Mouse (Mus musculus) ovary, postnatal 14 days (tissue): ENCODE data around the gene Dpf2.

Experiments
- DNase-seq: peaks from one replicate; pipeline ENCODE4 v3.0.0; 2022; ENCODE audit warnings: low spot score

The Dpf2 gene

GRCm38 (mm10) chr19:5913007-5913719 is at the start of gene Dpf2:
TSS of gene Dpf2 (minus strand) at chr19:5913010.
- DNase-seq: no peak

- no peak for DNase-seq
These were observed 44.6 kb upstream of the Dpf2 start for GRCm38 (mm10) chr19:5957371-5957770.

DNA sequence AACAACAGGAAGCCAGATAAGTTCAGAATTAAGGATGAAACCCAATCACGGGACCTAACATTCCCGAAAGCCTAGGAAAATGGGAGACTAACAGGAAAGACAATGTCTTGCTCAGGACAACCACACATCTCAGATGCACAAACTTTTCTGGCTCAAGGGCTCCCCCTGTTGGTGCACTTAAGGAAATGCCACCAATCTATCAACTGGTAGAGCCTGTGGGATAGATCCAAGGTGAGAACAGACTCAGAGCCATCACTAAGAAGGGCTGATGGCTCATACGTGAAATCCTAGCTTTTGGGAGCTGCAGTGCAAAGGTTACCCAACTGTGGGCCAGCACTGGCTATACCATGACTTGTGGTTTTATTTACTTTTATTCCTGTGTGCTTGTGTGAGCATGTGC is 43.9 kb upstream of the Dpf2 start:
- peak; percentile 80 for DNase-seq

- DNase-seq: no peak
These were observed 43.2 kb upstream of the Dpf2 start for GRCm38 (mm10) chr19:5955704-5956670.

DNA sequence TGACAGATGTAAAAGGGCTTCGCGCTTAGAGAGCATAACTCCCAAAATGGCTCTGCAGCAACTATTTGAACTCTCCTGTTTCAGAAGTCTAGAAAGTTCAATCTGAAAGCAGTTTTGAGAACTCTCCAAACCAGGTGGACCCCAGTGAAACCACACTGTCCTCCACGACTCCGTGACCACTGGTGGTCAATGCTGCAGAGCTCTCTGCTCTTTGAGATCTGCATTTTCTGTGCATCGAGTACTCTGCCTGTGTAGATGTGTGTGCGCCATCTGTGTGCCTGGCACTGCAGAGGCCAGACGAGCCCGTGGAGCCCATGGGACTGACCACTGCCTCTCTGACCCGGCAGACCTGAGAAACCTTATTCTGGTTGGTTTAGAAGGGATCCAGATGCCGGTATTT is 42.1 kb upstream of the Dpf2 start:
- no peak for DNase-seq

- no peak for DNase-seq
These were observed 41.4 kb upstream of the Dpf2 start for GRCm38 (mm10) chr19:5954031-5954710.

DNA sequence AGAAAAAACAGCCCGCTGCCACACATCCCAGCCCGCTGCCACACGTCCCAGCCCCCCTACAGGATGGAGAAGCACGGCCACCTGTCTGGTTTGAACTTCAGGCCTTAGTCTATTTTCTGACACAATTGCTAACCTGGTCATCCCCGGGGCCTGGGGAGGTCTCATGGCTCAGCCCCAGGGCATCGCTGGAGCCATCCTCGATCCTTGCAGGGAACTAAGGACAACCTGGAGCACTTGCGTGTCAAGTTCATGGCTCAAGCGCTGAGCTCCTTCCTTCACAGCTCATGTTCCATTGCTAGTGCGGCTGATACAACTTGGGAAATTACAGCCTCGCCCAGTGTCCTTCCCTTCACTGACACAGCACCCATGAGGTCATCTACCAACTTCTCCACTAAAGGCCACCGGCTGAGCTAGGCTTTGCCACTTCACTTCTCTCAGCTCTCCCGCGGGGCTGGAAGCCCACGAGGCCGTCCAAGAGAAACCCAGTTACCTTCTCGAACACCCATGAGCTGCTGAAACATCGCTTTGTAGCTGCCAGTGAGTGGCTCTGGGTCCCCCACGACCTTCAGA is 40.5 kb upstream of the Dpf2 start:
- DNase-seq: no peak

DNA sequence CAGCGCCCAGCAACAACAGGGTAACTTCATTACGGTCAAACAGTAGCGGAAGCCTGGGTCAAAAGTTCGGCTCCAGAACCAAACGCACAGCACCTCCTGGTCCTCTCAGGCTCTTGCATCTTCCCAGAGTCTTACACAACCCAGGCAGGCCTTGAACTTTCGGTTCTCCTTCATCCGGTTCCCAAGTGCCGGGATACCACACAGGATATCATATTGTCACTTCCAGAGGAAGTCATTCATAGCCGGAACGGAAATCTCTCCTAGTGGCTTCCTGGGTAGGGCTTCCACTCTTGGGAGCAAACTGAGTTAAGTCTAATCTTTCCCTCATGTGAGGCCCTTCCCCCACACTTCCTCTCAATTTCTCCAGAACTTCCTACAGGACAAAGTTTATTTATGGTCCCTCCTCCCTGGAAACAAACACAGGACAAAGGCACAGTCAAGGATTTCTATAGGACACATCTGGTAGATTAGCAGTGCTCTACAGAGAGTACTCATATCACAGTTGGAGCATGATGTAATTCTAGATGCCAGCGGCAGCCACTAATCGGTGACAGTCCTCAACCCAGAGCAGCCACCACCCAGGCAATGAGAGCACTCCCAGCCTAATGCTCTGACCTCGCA is 39.4 kb upstream of the Dpf2 start:
- no peak for DNase-seq

- no peak for DNase-seq
These were observed 38.8 kb upstream of the Dpf2 start for GRCm38 (mm10) chr19:5951631-5952030.

DNA sequence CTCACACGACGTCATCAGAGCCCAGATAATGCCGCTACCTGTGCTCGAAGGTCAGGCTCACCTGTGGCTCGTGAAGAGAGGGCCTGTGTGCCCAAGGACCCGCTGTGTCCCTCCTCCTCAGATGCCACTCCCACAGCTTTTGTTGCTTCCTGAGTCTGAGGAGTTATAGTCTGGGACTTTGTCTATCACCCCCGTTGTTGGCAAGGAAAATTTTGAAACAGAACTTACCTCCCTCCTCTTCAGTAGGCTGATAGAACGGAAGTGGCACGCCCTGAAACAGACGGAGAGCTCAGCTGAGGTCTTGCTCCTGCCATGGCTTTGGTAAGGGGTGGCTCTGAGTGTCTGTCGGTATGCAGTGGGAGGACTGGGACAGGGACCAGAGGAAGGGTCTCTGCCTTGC is 37.4 kb upstream of the Dpf2 start:
- no peak for DNase-seq

- no peak for DNase-seq
These were observed 33.1 kb upstream of the Dpf2 start for GRCm38 (mm10) chr19:5945891-5946290.

GRCm38 (mm10) chr19:5945027-5945426 is 32.2 kb upstream of the Dpf2 start:
- DNase-seq: no peak

- DNase-seq: no peak
These were observed 31.3 kb upstream of the Dpf2 start for GRCm38 (mm10) chr19:5944145-5944544.

- DNase-seq: no peak
These were observed 30.6 kb upstream of the Dpf2 start for GRCm38 (mm10) chr19:5943404-5943803.

DNA sequence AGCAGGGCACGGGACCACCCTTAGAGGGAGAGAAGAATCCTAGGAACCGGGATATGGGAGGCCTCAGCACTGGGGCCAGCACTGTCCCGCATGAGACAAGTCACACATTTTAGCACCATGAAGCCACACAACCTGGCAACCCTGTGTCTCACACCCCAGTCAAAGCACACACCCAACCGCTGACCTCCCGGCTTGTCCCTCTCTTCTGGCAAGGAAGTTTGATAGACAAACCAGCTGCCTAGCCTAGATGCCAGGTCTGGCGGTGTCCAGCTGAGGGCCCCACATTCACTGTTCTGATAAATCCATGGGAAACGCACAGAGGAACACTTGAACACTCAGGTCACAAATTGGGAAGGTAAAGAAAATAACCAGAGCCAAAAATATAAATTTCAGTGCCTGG is 29.8 kb upstream of the Dpf2 start:
- DNase-seq: no peak

- DNase-seq: no peak
These were observed 27.8 kb upstream of the Dpf2 start for GRCm38 (mm10) chr19:5940656-5941055.

DNA sequence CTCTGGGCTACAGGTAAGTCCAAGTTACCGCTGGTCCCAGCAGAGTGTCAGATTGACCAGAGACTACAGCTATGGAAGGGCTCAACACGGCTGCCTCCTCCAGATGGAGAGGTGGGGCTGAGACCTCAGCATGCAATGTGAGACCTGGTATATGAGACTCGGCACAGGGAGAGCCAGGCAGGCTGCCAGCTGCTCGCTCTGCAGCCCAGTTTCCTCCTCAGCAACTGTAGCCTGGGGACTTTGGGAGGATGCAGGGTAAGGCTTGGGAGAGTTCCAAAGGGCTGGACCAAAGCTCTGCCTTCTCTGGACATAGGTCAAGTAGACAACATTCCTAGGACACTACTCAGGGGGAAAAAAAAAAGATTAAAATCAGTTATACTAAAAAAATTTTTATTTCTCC is 27.4 kb upstream of the Dpf2 start:
- DNase-seq: peak; percentile 57

- DNase-seq: no peak
These were observed 26.9 kb upstream of the Dpf2 start for GRCm38 (mm10) chr19:5939715-5940114.

GRCm38 (mm10) chr19:5938516-5938915 is 25.7 kb upstream of the Dpf2 start:
- DNase-seq: no peak

DNA sequence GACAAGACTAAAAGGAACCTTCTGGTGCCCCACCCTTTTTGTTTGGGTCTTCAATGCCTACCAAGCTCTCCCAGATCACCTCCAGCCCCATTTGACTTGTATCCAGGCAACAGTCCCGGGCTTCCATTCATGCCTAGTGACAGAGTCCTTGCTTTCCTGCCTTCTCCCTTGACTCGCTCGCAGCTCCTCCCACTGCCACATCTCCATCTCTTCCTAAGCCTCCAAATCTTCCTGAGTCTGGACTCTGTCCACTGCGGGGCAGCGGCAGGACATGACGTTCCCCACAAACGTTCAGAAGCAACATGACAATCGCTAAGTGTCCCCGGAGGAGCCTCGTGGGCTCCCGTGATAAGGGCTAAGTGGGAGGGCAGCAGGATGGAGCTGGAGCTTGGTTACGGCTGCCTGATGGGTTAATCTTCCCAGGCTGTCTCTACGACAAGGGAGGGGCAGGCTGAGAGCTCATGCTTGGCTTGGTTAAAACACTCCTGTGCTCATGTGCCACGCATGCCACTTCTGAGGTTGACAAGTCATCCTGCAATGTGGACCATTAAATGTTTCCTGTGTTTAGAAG is 25.1 kb upstream of the Dpf2 start:
- DNase-seq: no peak

- DNase-seq: no peak
These were observed 24.5 kb upstream of the Dpf2 start for GRCm38 (mm10) chr19:5937095-5937835.
